ENCODE assay signal across 13 mouse cellular contexts in genomic region chr3:127222086-127222485, GRCm38 (mm10).
"Had no signal": no experiment of that assay in that cellular context is flagged by ENCODE, and none has a peak within 500 bp of the region (broad histone marks: within the 10 kb centered on the region; RNA-seq: fewer than 3 reads in every experiment).

No protein-coding gene starts in this region.

- H3K27ac ChIP-seq: intestine, embryonic 15.5 days; limb, embryonic 13.5 days; liver, embryonic 14.5 days; neural tube, embryonic 13.5 days; stomach, embryonic 15.5 days had no signal

- H3K27me3 ChIP-seq: intestine, embryonic 15.5 days; neural tube, embryonic 13.5 days; stomach, embryonic 15.5 days had no signal

- H3K4me3 ChIP-seq: intestine, embryonic 15.5 days; limb, embryonic 13.5 days; neural tube, embryonic 13.5 days; stomach, embryonic 15.5 days had no signal

- H3K4me2 ChIP-seq: intestine, embryonic 15.5 days; limb, embryonic 13.5 days; neural tube, embryonic 13.5 days; stomach, embryonic 15.5 days had no signal

- ATAC-seq: intestine, embryonic 15.5 days had no signal

- DNase-seq: kidney, adult 18-20 months; kidney, postnatal 10 days; layer of hippocampus, postnatal 36 days; lung, adult 18-20 months; retina, postnatal 1 day; right cerebral cortex, postnatal 14 days; thymus, adult 2 months; thymus, postnatal 25 days had no signal

- H3K9me3 ChIP-seq: intestine, embryonic 15.5 days; limb, embryonic 13.5 days; neural tube, embryonic 13.5 days; stomach, embryonic 15.5 days had no signal

- H3K36me3 ChIP-seq: intestine, embryonic 15.5 days; limb, embryonic 13.5 days; stomach, embryonic 15.5 days had no signal

- H3K9ac ChIP-seq: intestine, embryonic 15.5 days; limb, embryonic 13.5 days; liver, embryonic 14.5 days; neural tube, embryonic 13.5 days; stomach, embryonic 15.5 days had no signal
